Mouse (Mus musculus) left cerebral cortex, adult 2 months (tissue): ENCODE data around the gene Zfp750. TPM values are rescaled to one million over a fixed set of nuclear protein-coding genes. Genes with fewer than 3 reads are reported as not detected.
A peak's percentile ranks its signal among the peaks of the same experiment; 100 is the strongest.

Source experiments
- DNase-seq, 2 experiments: peaks; one replicate each; pipeline ENCODE4 v3.0.0; 2021 to 2022; ENCODE audit warnings: low spot score in 2 of 2, mixed read lengths in 1 of 2; ENCODE audit errors: extremely low spot score in 1 of 2
- H3K27ac ChIP-seq: fragments of 200-600 bp; 2 replicates; pipeline ENCODE4 v1.8.1; 2022
- H3K4me3 ChIP-seq: fragments of 200-600 bp; 2 replicates; pipeline ENCODE4 v1.8.1; 2022
- CTCF ChIP-seq: fragments of 200-600 bp; IDR thresholded peaks from 2 replicates; pipeline ENCODE4 v1.8.1; 2022; ENCODE audit warnings: antibody characterized with exemption, mild to moderate bottlenecking, moderate library complexity
- intact Hi-C: fragments of 180-260 bp; cut with DNase I; formaldehyde crosslinking; loops from one replicate; pipeline ENCODE4 v1.15.1; 2025
- total RNA-seq, 2 experiments: library from RNA; stranded (reverse); gene quantifications; 2 replicates each; pipeline ENCODE4 v1.2.3; 2021

Gene Zfp750
- total RNA-seq, 2 experiments from 2014 or later, result 0.09 to 0.16 TPM

DNA sequence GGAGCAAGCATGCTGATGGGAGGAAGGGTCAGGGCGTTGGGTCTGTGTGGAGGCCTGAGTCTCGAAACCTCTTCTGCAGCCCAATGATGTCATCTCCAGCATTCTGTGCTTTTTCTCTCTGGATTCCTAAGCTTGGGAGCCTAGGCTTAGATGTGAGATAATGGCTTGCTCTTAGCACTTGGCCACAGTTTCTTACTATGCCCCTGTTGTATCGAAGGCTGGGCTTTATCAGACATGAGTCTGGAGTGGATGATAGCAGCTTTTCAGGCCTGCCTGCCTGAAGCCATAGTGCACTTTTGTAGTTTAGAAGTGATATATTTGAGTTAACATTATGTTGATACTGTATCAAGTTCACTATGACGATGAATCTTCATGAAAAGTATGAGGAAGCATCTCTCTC, 17.6 kb downstream of the Zfp750 start:
- no peak overlapping the region; the same call in 1 of the 2 replicates for H3K27ac ChIP-seq
- H3K4me3 ChIP-seq, result no peak overlapping the region
- no peak for DNase-seq
- intact Hi-C loops, result no loop called here
- TF ChIP-seq CTCF, result no peak

DNA sequence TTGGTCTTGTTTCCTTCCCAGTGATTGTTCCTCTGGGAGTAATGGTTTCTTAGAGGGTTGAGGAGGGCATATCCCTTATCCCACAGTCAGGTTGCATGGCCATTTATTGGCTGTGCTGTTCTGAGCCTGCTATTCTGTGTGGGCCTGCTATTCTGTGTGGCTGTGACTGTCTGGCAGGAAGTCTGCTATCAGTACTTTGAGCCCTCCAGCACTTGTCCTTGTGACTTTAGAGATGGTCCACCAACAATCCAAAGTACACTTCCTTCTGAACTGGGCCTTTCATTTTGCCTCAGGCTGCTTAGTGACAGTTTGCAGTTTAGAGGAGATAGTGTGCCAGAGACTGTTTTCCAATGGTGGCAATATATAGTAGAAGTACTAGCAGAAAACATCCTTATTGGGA, 18.5 kb downstream of the Zfp750 start:
- intact Hi-C loops, result no loop called here
- no peak for DNase-seq
- TF ChIP-seq CTCF, result no peak
- H3K4me3 ChIP-seq, result no peak overlapping the region
- no peak overlapping the region for H3K27ac ChIP-seq

DNA sequence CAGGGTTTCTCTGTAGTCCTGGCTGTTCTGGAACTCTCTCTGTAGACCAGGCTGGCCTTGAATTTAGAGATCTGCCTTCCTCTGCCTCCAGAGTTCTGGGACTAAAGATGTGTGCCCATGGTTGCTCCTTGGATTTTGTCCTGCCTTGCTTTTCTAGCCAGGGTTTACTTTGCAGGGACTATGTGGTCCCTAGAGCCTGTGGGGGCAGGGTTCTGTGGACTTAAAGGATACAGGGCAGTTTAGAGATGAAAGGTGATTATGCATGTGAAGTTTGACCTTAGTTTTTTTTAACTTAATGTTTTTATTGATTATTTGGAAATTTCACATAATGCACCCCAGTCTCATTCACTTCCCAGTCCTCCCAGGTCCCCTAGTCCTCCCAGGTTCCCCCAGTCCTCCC, 28.5 kb downstream of the Zfp750 start:
- TF ChIP-seq CTCF, result no peak
- intact Hi-C loops, result no loop called here
- DNase-seq, result no peak
- Histone ChIP-seq H3K4me3 (no peak overlapping the region), H3K27ac (no peak overlapping the region)

DNA sequence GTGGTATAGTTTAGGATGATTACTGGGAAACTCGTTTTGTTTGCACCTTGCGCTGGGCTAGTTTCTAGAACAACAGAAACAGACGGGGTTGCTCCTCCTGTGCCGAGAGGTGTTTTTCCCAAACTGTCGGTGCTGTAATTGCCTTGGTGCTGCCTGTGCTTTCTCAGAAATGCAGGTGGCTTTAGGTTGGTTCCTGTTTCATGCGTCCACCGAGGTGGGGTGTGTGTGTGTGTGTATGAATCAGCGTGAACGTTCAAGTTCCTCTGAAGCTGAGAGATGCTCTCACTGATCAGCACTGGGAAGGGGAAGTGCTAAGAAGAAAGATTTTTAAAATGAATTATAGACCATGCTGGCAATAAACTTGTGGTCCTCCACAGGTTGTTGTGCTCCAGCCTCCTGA, 33.3 kb downstream of the Zfp750 start:
- DNase-seq, result no peak
- intact Hi-C loops, result no loop called here
- TF ChIP-seq CTCF, result no peak
- Histone ChIP-seq H3K4me3 (no peak overlapping the region), H3K27ac (no peak overlapping the region)

DNA sequence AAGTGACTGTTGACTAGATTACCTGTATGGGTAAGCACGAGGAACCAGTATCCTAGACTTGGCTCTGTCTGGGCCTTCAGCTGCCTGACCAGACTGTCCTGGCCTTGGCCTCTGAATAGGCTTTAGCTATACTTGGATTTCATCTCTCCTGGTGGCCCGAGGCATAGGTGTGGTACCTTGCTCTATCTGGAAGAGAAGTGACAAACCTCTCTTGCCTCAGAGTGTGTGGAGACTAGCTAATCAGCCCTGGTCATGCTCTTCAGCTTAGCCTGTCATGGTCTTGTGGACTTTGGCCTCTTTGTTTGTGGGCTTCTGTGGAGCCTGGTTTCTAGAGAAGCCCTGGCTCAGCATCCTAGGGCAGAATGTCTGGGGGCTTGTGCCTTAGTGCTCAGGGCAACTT, 38.0 kb downstream of the Zfp750 start:
- no peak for DNase-seq
- TF ChIP-seq CTCF, result no peak
- H3K27ac ChIP-seq, result no peak overlapping the region
- intact Hi-C loops, result no loop called here
- H3K4me3 ChIP-seq, result no peak overlapping the region

DNA sequence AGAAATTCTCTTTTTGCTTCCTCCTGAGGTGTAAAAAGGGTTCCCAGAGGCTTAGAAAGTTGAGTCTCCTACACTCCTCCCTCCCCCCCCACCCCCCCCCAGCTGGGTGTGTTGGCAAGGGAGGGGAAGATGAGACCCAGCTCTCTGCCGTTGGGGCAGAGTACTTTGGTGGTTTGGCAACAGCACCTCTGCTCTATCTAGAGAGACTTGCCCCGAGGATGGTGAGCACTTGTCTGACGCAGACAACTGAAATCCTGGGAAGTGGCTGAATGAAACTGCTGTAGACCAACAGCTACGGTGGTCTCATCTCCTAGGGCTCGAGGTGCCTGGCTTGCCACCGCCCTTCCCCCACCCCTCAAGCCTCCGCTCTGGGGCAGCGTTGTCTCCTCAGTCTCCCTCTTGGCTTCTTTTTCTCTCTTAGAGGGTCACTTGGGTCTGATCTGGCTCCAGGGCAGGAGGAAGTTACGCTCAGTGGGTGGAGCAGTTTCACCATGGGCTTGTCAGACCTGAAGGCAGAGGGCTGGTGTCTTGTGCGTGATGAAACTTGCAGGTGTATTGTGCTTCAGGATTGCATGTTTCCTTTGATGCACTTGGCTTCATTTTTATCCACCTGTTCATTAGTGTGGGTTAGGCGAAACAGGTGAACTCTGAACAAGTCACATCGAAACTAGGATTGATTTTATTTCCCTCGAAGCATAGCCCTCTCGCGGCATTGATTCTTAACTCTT, 39.5 kb downstream of the Zfp750 start:
- DNase-seq, result no peak
- Histone ChIP-seq H3K27ac (no peak overlapping the region), H3K4me3 (no peak overlapping the region)
- TF ChIP-seq CTCF, result no peak
- intact Hi-C loops, result loop anchor here (5.0 kb wide), 1 partner anchor 118 kb away; no protein-coding TSS in a partner anchor

DNA sequence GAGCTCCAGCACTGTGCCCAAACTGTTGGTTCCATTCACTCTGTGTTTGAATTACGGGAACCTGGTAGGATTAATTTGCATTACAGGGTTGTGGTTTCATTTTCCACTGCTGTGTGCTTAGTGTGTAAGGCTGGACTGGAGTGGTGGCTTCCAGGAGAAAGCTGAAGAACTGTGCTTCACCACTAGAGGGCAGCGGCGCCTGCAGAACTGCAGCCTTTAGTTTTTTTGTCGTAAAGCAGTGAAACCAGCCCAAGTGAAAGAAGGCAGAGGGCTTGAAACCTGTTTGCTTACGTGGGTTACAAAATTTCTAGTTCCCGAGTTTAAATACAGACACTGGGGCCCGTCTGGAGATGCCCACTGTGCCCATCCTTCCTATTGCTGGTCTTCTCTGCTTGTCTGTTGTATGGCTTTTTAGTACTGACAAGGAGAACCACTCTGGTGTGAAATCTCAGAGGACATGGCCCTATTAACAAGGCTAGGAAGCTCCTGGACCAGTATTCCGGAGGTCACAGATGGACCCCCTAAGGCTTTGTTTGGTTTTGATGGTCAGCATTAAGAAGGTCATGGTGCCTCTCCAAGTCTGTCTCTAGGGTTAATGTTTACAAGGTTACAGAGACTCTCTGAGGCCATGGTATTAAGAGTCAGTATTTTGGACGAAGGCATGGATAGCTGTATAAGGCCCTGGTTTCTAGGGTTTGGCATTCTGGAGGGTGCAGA, 43.3 kb downstream of the Zfp750 start:
- no peak overlapping the region for H3K27ac ChIP-seq
- no peak overlapping the region for H3K4me3 ChIP-seq
- TF ChIP-seq CTCF, result peak; percentile 95
- intact Hi-C loops, result loop anchor here (1.0 to 5.0 kb wide), 2 partner anchors 121 to 332 kb away; no protein-coding TSS in a partner anchor
- DNase-seq, result peak; percentile 69 to 73

DNA sequence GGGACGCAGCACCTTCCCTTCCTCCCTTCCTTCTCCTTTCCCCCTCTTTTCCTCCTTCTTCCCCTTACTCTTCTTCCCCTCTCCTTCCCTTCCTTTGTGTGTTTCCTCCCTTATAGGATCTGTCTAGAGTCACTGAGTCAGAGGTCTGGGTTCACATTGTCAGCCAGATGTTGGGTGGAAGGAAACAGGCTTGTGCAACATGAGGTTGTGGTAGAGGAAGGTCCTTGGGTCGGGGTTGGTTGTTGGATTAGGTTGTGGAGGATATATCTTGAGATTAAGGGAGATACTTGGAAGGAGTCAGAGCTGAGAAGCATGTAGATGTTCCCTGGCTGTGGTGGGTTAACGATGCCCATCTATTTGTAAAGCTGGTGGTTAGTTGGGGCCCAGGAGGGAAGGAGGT, 44.3 kb downstream of the Zfp750 start:
- H3K4me3 ChIP-seq, result no peak overlapping the region
- DNase-seq, result no peak
- no peak for TF ChIP-seq CTCF
- H3K27ac ChIP-seq, result no peak overlapping the region
- intact Hi-C loops, result loop anchor here (1.0 to 5.0 kb wide), 2 partner anchors 122 to 333 kb away; no protein-coding TSS in a partner anchor

DNA sequence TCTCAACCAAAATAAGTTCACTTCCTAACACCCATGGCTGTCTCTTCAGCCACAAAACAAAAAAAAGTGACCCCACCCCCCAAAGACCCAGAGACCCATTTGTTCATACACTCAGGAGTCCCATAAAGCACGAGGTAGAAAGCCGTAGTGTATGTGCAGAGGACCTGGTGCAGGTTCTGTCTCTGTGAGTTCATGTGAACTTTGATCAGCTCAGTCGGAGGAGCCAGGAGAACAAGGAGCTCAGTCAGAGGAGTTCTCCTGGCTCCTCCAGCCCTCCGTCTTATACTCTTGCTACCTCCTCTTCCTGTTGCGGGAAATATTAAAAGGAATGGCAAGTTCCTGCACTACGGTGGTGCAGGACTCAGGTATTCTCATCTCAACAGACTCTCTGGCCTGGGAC, 51.7 kb downstream of the Zfp750 start:
- Histone ChIP-seq H3K27ac (no peak overlapping the region), H3K4me3 (no peak overlapping the region)
- intact Hi-C loops, result no loop called here
- no peak for TF ChIP-seq CTCF
- no peak for DNase-seq

Other genes starting within 250 kb of the Zfp750 start
- 10 to 100 TPM; 62.1 to 70.9 TPM for gene Wdr45b, start 164.9 kb downstream of the Zfp750 start, total RNA-seq
- gene Rab40b, start 131.1 kb downstream of the Zfp750 start, total RNA-seq, result 10 to 100 TPM; 43.5 to 53.4 TPM
- 10 to 100 TPM; 46.2 to 49.0 TPM for gene Fn3krp, start 97.9 kb downstream of the Zfp750 start, total RNA-seq
- gene Fn3k, start 84.4 kb downstream of the Zfp750 start, total RNA-seq, result 10 to 100 TPM; 56.4 to 57.1 TPM
- gene Tbcd, start 67.4 kb downstream of the Zfp750 start, total RNA-seq, result 10 to 100 TPM; 34.7 to 37.1 TPM
- gene B3gntl1, start 153.8 kb upstream of the Zfp750 start, total RNA-seq, result 1 to 10 TPM; 6.7 to 6.8 TPM
- 10 to 100 TPM; 14.6 to 18.6 TPM for gene Metrnl, start 182.2 kb upstream of the Zfp750 start, total RNA-seq